Mouse (Mus musculus): ENCODE results near the gene Smim23. TPM values are rescaled to one million over a fixed set of nuclear protein-coding genes. Genes with fewer than 3 reads are reported as not detected.

Gene Smim23
- polyA plus RNA-seq, 1 experiment from 2014 or later, result not detected

- CTCF ChIA-PET, result no interaction called here
- ATAC-seq (no peak), DNase-seq (ENCODE audit: low read depth, low spot score) (no peak)
- no peak for TF ChIP-seq CTCF (IDR thresholded peaks at IDR 0.05)
- in situ Hi-C loops (cut with MboI; ENCODE audit: low pct_unique_long_range_greater_than_20kb), result no loop called here
- H3K27me3 ChIP-seq, result peaks cover 6% of the 10 kb centered on the region
- POLR2A ChIA-PET, result interaction anchor here (0.7 kb wide), 1 partner anchor 265 kb away, joined by 6 read pairs; no protein-coding TSS in a partner anchor
Observed at GRCm38 (mm10) chr11:32781633-32782404, 42.6 kb downstream of the Smim23 start.

GRCm38 (mm10) chr11:32780747-32781536 lies 43.5 kb downstream of the Smim23 start:
- in situ Hi-C loops (cut with MboI; ENCODE audit: low pct_unique_long_range_greater_than_20kb), result no loop called here
- no peak for ATAC-seq
- TF ChIP-seq CTCF (IDR thresholded peaks at IDR 0.05), result no peak
- ChIA-PET CTCF (no interaction called here), POLR2A (no interaction called here)
- DNase-seq (ENCODE audit: low read depth, low spot score), result no peak
- peaks cover 8% of the 10 kb centered on the region for H3K27me3 ChIP-seq

- in situ Hi-C loops (cut with MboI; ENCODE audit: low pct_unique_long_range_greater_than_20kb), result no loop called here
- no peaks in the 10 kb centered on the region for H3K27me3 ChIP-seq
- ChIA-PET POLR2A (no interaction called here), CTCF (no interaction called here)
- DNase-seq (ENCODE audit: low read depth, low spot score) (no peak), ATAC-seq (no peak)
- TF ChIP-seq CTCF (IDR thresholded peaks at IDR 0.05), result no peak
Observed at GRCm38 (mm10) chr11:32768642-32769343, 55.6 kb downstream of the Smim23 start.

Other genes with a start within 250 kb of the Smim23 start
- 92.4 TPM for gene Fbxw11, start 181.9 kb downstream of the Smim23 start, polyA plus RNA-seq (2021)